Mouse (Mus musculus) ES-Bruce4 (cell line): ENCODE measurements around the gene Robo2.

ENCODE experiments used
- CTCF ChIP-seq: IDR thresholded peaks from one replicate; pipeline ENCODE4 v1.8.1; 2011; ENCODE audit warnings: low read depth, low read length
- EP300 ChIP-seq: IDR thresholded peaks from 2 replicates; pipeline ENCODE4 v1.6.1; 2011; ENCODE audit warnings: low read depth, low read length; ENCODE audit not compliant: insufficient read depth
- POLR2A ChIP-seq: IDR thresholded peaks from one replicate; pipeline ENCODE4 v1.8.1; 2011; ENCODE audit warnings: low read length; ENCODE audit not compliant: insufficient read depth

DNA sequence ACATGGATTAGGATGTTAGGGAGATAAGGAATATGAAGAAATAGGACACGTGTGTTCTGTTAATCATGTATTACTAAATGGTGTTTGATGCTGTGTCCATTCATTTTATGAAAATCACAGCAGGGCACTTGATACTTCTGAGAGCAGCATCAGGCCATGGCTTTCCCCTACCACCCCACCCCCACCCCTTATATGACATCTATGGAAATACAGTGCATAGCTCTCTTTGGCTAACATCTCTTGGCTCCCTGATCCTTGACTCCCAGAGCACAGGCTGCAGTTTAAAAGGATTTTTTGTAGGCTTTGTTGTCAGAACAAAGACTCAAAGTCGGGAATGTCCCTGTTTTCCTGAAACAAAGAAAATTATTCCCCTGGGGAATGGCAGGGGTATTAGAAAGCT, 43.6 kb upstream of the Robo2 start:
- TF ChIP-seq CTCF, result no peak
- TF ChIP-seq EP300, result no peak
- no peak for TF ChIP-seq POLR2A
